Mouse (Mus musculus) layer of hippocampus, adult 9-10 months (tissue): ENCODE results near the gene Ddx43.
A peak's percentile ranks its signal among the peaks of the same experiment; 100 is the strongest.

ENCODE experiments used
- DNase-seq: peaks from one replicate; pipeline ENCODE4 v3.0.0; 2022; ENCODE audit warnings: low spot score

Ddx43 gene

GRCm38 (mm10) chr9:78442579-78443392, 47.2 kb downstream of the Ddx43 start, which contains the start of gene Cgas:
TSS of gene Cgas (minus strand) at chr9:78443237.
- no peak for DNase-seq

- no peak for DNase-seq
Observed at GRCm38 (mm10) chr9:78447606-78447972, 52.0 kb downstream of the Ddx43 start.

GRCm38 (mm10) chr9:78447973-78448873, 52.6 kb downstream of the Ddx43 start, which contains the start of the genes Mto1 and Gm17324:
TSS of gene Mto1 (plus strand) at chr9:78448208.
TSS of gene Gm17324 (minus strand) at chr9:78448786.
- DNase-seq, result peak; percentile 72

GRCm38 (mm10) chr9:78450404-78450803, 54.8 kb downstream of the Ddx43 start:
- no peak for DNase-seq

- DNase-seq, result no peak
Observed at GRCm38 (mm10) chr9:78451382-78451781, 55.8 kb downstream of the Ddx43 start.

GRCm38 (mm10) chr9:78457026-78457425, 61.4 kb downstream of the Ddx43 start:
- no peak for DNase-seq

- no peak for DNase-seq
Observed at GRCm38 (mm10) chr9:78463337-78463736, 67.8 kb downstream of the Ddx43 start.

GRCm38 (mm10) chr9:78465725-78466124, 70.1 kb downstream of the Ddx43 start:
- no peak for DNase-seq
